ENCODE assay signal across 8 mouse cellular contexts in the genomic region with DNA sequence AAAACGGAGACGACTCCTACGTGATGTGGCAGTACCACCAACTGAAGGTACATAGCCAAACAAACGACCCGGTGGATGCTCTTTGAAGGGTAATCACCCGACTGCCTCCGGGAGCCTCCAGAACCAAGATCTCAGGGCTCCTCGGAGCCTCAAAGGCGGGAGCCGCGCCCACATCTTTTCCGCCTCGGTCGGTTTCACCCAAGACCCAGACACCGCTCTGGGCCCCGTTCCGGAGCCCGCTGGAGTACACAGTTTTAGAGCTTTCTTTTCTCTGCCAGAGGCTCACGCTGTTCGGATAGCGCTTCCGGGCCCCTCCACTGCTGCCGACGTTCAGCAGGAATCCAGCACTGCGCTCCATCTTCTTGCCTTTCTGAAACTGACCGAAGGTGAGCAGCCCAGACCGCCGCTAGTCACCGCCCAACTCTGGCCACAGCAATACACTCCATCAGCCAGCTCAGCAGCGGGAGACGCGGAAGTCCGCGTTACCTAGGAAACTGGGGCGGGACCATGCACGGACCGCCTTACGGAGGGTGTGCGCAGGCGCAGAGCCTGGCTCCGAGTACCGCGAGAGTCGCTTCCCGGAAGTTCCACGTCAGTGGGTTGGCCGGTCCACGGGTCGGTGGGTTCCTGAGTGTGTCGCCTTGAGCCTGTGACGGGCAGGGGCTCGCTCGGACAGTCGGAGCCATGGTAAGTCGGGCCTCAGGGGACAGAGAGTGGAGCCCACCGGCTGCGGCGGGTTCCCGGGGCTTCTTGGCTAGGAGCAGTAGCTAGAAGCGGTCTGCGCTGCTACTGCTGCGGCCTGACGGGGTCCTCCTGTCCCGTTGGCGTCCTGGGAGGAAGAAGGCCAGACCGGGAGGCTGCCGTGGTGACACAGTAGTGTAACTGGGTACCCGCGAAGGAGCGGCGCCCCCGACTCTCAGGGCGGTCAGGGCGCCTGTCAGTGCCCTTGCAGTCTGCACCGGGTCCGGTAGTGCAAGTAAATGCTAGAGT. TPM values are rescaled to one million over a fixed set of nuclear protein-coding genes. Genes with fewer than 3 reads are reported as not detected.
DNase-seq lines count a peak whose midpoint lies in the region; ATAC-seq and TF ChIP-seq lines count a peak whose summit lies in the region.

A gene (plus strand): TSS at position 585 of the 990 bp plus-strand sequence.

- under 1% methylated on average over 76 of the region's 76 CpGs for WGBS in hindbrain, embryonic 14.5 days

- DNase-seq in Patski (ENCODE audit: low read depth, low spot score): peak; percentile 89
- DNase-seq in cerebellum, postnatal 14 days: peak; percentile 100
- DNase-seq in frontal cortex, postnatal 25 days (ENCODE audit: low spot score in 2 of 2): peak; percentile 96 to 98
- peak; percentile 99 for DNase-seq in hindbrain, embryonic 14.5 days (ENCODE audit: low spot score)
- DNase-seq in layer of hippocampus, postnatal 36 days: peak; percentile 97 to 98
- DNase-seq in lung, postnatal 36 days: peak; percentile 99
- peak; percentile 98 for DNase-seq in retina, postnatal 1 day
- peak; percentile 97 to 99 for DNase-seq in urinary bladder, adult 18-20 months (ENCODE audit: low spot score in 2 of 2)

- POLR2A ChIA-PET in Patski (lab: Charles Lee): interaction anchor here (0.6 kb wide), 1 partner anchor 94 kb away, joined by 5 read pairs; no protein-coding TSS in a partner anchor

- peak within 1 kb of the TSS; percentile 68 for H3K4me3 ChIP-seq in hindbrain, embryonic 14.5 days (replicated peaks; ENCODE audit: low read length)

- peak within 1 kb of the TSS; percentile 79 for H3K4me2 ChIP-seq in hindbrain, embryonic 14.5 days (replicated peaks)

- peak; percentile 96 for ATAC-seq in Patski
- peak; percentile 100 for ATAC-seq in hindbrain, embryonic 14.5 days (ENCODE audit: low FRiP score)

- TF ChIP-seq CTCF in Patski (IDR thresholded peaks at IDR 0.05): no peak

- no peaks in the 10 kb centered on the region for H3K27me3 ChIP-seq in Patski
- H3K27me3 ChIP-seq in hindbrain, embryonic 14.5 days (ENCODE audit: control insufficient read depth, insufficient read depth, low read length): no peaks in the 10 kb centered on the region

- H3K4me1 ChIP-seq in hindbrain, embryonic 14.5 days (replicated peaks; ENCODE audit: control insufficient read depth, insufficient read depth, low read length): peaks cover 14% of the 10 kb centered on the region

- peak within 1 kb of the TSS; percentile 83 for H3K27ac ChIP-seq in hindbrain, embryonic 14.5 days

- H3K9ac ChIP-seq in hindbrain, embryonic 14.5 days: peak within 1 kb of the TSS; percentile 83

- in situ Hi-C loops in Patski (cut with MboI; ENCODE audit: low pct_unique_long_range_greater_than_20kb): no loop called here

- H3K36me3 ChIP-seq in hindbrain, embryonic 14.5 days (replicated peaks; ENCODE audit: control insufficient read depth, insufficient read depth): peaks cover 7% of the 10 kb centered on the region

- no peaks in the 10 kb centered on the region for H3K9me3 ChIP-seq in hindbrain, embryonic 14.5 days (ENCODE audit: control insufficient read depth, low read length)

- CTCF ChIA-PET in Patski (lab: Charles Lee): interaction anchor here (1.0 kb wide), 1 partner anchor 10 kb away, joined by 4 read pairs; no protein-coding TSS in a partner anchor

RNA-seq across cellular contexts. Expression of the gene that starts here (rescaled TPM):
- polyA plus RNA-seq in Patski (2021): 181 TPM
- polyA plus RNA-seq in hindbrain, embryonic 14.5 days (2014; fragmentation: Nextera tagmentation; extraction: Ambion mirVana): 136 and 151 TPM in 2 replicates
- total RNA-seq in layer of hippocampus, postnatal 36 days (2021): 10 to 100 TPM; 90.3 to 91.9 TPM

Comparison
In these comparisons a context has a peak if more than half of its experiments do, and no peak if none do; other contexts are left out.
1. Peak in every context shown above with its lines: DNase-seq, ATAC-seq, H3K4me3 ChIP-seq and H3K27ac ChIP-seq.